Mouse (Mus musculus): ENCODE results near the gene Slc51b. TPM values are rescaled to one million over a fixed set of nuclear protein-coding genes. Genes with fewer than 3 reads are reported as not detected.
A peak's percentile ranks its signal among the peaks of the same experiment; 100 is the strongest.

Gene Slc51b
- polyA plus RNA-seq, 1 experiment from 2014 or later = not detected

GRCm38 (mm10) chr9:65390752-65391612 is 31.8 kb downstream of the Slc51b start:
- ATAC-seq (ENCODE audit: insufficient read depth) = peak; percentile 40; the same call in 1 of the 2 replicates
- H3K36me3 ChIP-seq (replicated peaks) = no peaks in the 10 kb centered on the region
- H3K27ac ChIP-seq (replicated peaks) = no peak overlapping the region
- peaks cover 8% of the 10 kb centered on the region; the same call in 1 of the 2 replicates for H3K4me1 ChIP-seq (replicated peaks)
- peak overlapping the region; percentile 38 for H3K4me3 ChIP-seq (replicated peaks)
- WGBS (ENCODE audit: insufficient replicate concordance) = 13% methylated on average over 96 of the region's 96 CpGs
- peak overlapping the region; percentile 60 for H3K4me2 ChIP-seq
- peaks cover 68% of the 10 kb centered on the region for H3K27me3 ChIP-seq
- H3K9ac ChIP-seq = no peak overlapping the region
- no peaks in the 10 kb centered on the region for H3K9me3 ChIP-seq (replicated peaks)

- Histone ChIP-seq H3K4me3 (replicated peaks) (no peak overlapping the region), H3K36me3 (replicated peaks) (no peaks in the 10 kb centered on the region), H3K4me2 (no peak overlapping the region), H3K27me3 (peaks cover 42% of the 10 kb centered on the region), H3K9ac (no peak overlapping the region), H3K9me3 (replicated peaks) (no peaks in the 10 kb centered on the region), H3K4me1 (replicated peaks) (peaks cover 4% of the 10 kb centered on the region; the same call in 1 of the 2 replicates), H3K27ac (replicated peaks) (no peak overlapping the region)
- ATAC-seq (ENCODE audit: insufficient read depth) = no peak
- WGBS (ENCODE audit: insufficient replicate concordance) = 23% methylated on average over 8 of the region's 8 CpGs
Measured at GRCm38 (mm10) chr9:65386373-65387140, 36.2 kb downstream of the Slc51b start.

- no peak for ATAC-seq (ENCODE audit: insufficient read depth)
- Histone ChIP-seq H3K36me3 (replicated peaks) (no peaks in the 10 kb centered on the region), H3K27ac (replicated peaks) (no peak overlapping the region), H3K27me3 (peaks cover 19% of the 10 kb centered on the region), H3K9me3 (replicated peaks) (no peaks in the 10 kb centered on the region), H3K4me3 (replicated peaks) (no peak overlapping the region), H3K9ac (no peak overlapping the region), H3K4me1 (replicated peaks) (no peaks in the 10 kb centered on the region), H3K4me2 (no peak overlapping the region)
- 47% methylated on average over 3 of the region's 3 CpGs for WGBS (ENCODE audit: insufficient replicate concordance)
Measured at GRCm38 (mm10) chr9:65384276-65384675, 38.5 kb downstream of the Slc51b start.

GRCm38 (mm10) chr9:65382751-65383097 is 40.0 kb downstream of the Slc51b start:
- H3K4me3 ChIP-seq (replicated peaks) = no peak overlapping the region
- no peak overlapping the region for H3K27ac ChIP-seq (replicated peaks)
- H3K27me3 ChIP-seq = peaks cover 13% of the 10 kb centered on the region; the same call in 1 of the 2 replicates
- H3K4me2 ChIP-seq = no peak overlapping the region
- no peaks in the 10 kb centered on the region for H3K36me3 ChIP-seq (replicated peaks)
- no peak overlapping the region for H3K9ac ChIP-seq
- no peak for ATAC-seq (ENCODE audit: insufficient read depth)
- no peaks in the 10 kb centered on the region for H3K4me1 ChIP-seq (replicated peaks)
- H3K9me3 ChIP-seq (replicated peaks) = no peaks in the 10 kb centered on the region
- 52% methylated on average over 3 of the region's 3 CpGs for WGBS (ENCODE audit: insufficient replicate concordance)

GRCm38 (mm10) chr9:65382031-65382750 is 40.6 kb downstream of the Slc51b start:
- Histone ChIP-seq H3K36me3 (replicated peaks) (no peaks in the 10 kb centered on the region), H3K27me3 (peaks cover 8% of the 10 kb centered on the region; the same call in 1 of the 2 replicates), H3K9ac (no peak overlapping the region), H3K4me3 (replicated peaks) (no peak overlapping the region), H3K4me1 (replicated peaks) (no peaks in the 10 kb centered on the region), H3K27ac (replicated peaks) (no peak overlapping the region), H3K9me3 (replicated peaks) (no peaks in the 10 kb centered on the region), H3K4me2 (no peak overlapping the region)
- no peak for ATAC-seq (ENCODE audit: insufficient read depth)
- 48% methylated on average over 6 of the region's 6 CpGs for WGBS (ENCODE audit: insufficient replicate concordance)

- Histone ChIP-seq H3K36me3 (replicated peaks) (no peaks in the 10 kb centered on the region), H3K4me3 (replicated peaks) (no peak overlapping the region), H3K27me3 (0 out of 2 replicates have a peak, but pooled peaks cover under 1% of the 10 kb centered on the region), H3K4me1 (replicated peaks) (no peaks in the 10 kb centered on the region), H3K9ac (no peak overlapping the region), H3K4me2 (no peak overlapping the region), H3K27ac (replicated peaks) (no peak overlapping the region), H3K9me3 (replicated peaks) (no peaks in the 10 kb centered on the region)
- no peak for ATAC-seq (ENCODE audit: insufficient read depth)
- WGBS (ENCODE audit: insufficient replicate concordance) = 58% methylated on average over 4 of the region's 4 CpGs
Measured at GRCm38 (mm10) chr9:65381017-65381590, 41.7 kb downstream of the Slc51b start.

GRCm38 (mm10) chr9:65375163-65375934 is 47.4 kb downstream of the Slc51b start:
- WGBS (ENCODE audit: insufficient replicate concordance) = 72% methylated on average over 9 of the region's 9 CpGs
- no peak for ATAC-seq (ENCODE audit: insufficient read depth)

GRCm38 (mm10) chr9:65374468-65375162 is 48.1 kb downstream of the Slc51b start:
- 76% methylated on average over 5 of the region's 5 CpGs for WGBS (ENCODE audit: insufficient replicate concordance)

More at GRCm38 (mm10) chr9:65375163-65375934, 47.4 kb downstream of the Slc51b start:
- Histone ChIP-seq H3K4me3 (replicated peaks) (no peak overlapping the region), H3K4me2 (no peak overlapping the region), H3K27ac (replicated peaks) (no peak overlapping the region), H3K36me3 (replicated peaks) (no peaks in the 10 kb centered on the region), H3K9me3 (replicated peaks) (no peaks in the 10 kb centered on the region), H3K9ac (no peak overlapping the region), H3K27me3 (no peaks in the 10 kb centered on the region), H3K4me1 (replicated peaks) (no peaks in the 10 kb centered on the region)

GRCm38 (mm10) chr9:65372449-65372848 is 50.3 kb downstream of the Slc51b start:
- H3K4me1 ChIP-seq (replicated peaks) = no peaks in the 10 kb centered on the region
- H3K36me3 ChIP-seq (replicated peaks) = no peaks in the 10 kb centered on the region
- H3K4me3 ChIP-seq (replicated peaks) = no peak overlapping the region
- 57% methylated on average over 4 of the region's 4 CpGs for WGBS (ENCODE audit: insufficient replicate concordance)
- H3K9me3 ChIP-seq (replicated peaks) = no peaks in the 10 kb centered on the region
- no peak overlapping the region for H3K4me2 ChIP-seq
- H3K27ac ChIP-seq (replicated peaks) = no peak overlapping the region
- no peak overlapping the region for H3K9ac ChIP-seq
- H3K27me3 ChIP-seq = no peaks in the 10 kb centered on the region
- ATAC-seq (ENCODE audit: insufficient read depth) = no peak

More at GRCm38 (mm10) chr9:65374468-65375162, 48.1 kb downstream of the Slc51b start:
- Histone ChIP-seq H3K9me3 (replicated peaks) (no peaks in the 10 kb centered on the region), H3K9ac (no peak overlapping the region), H3K27me3 (no peaks in the 10 kb centered on the region), H3K4me2 (no peak overlapping the region), H3K4me3 (replicated peaks) (no peak overlapping the region), H3K4me1 (replicated peaks) (no peaks in the 10 kb centered on the region), H3K27ac (replicated peaks) (no peak overlapping the region), H3K36me3 (replicated peaks) (no peaks in the 10 kb centered on the region)
- ATAC-seq (ENCODE audit: insufficient read depth) = no peak

- Histone ChIP-seq H3K4me3 (replicated peaks) (no peak overlapping the region), H3K4me2 (no peak overlapping the region), H3K4me1 (replicated peaks) (no peaks in the 10 kb centered on the region), H3K27ac (replicated peaks) (no peak overlapping the region), H3K9me3 (replicated peaks) (no peaks in the 10 kb centered on the region), H3K9ac (no peak overlapping the region), H3K27me3 (no peaks in the 10 kb centered on the region), H3K36me3 (replicated peaks) (no peaks in the 10 kb centered on the region)
- 77% methylated on average over 24 of the region's 24 CpGs for WGBS (ENCODE audit: insufficient replicate concordance)
- ATAC-seq (ENCODE audit: insufficient read depth) = no peak
Measured at GRCm38 (mm10) chr9:65371756-65372155, 51.0 kb downstream of the Slc51b start.

Data from liver, embryonic 15.5 days (tissue).